ENCODE assay signal across 8 mouse cellular contexts in genomic region chr12:45074611-45075342, GRCm38 (mm10). TPM values are rescaled to one million over a fixed set of nuclear protein-coding genes. Genes with fewer than 3 reads are reported as not detected.
DNase-seq lines count a peak whose midpoint lies in the region; ATAC-seq and TF ChIP-seq lines count a peak whose summit lies in the region.

Gene Stxbp6 (minus strand): TSS chr12:45074709.

- H3K27ac ChIP-seq in forebrain, embryonic 11.5 days (ENCODE audit: low read depth, low read length) = peak within 1 kb of the TSS; percentile 68
- H3K27ac ChIP-seq in lung, embryonic 14.5 days (ENCODE audit: low read depth) = peak within 1 kb of the TSS; percentile 76

- peak within 1 kb of the TSS; percentile 72 for H3K4me2 ChIP-seq in forebrain, embryonic 11.5 days (ENCODE audit: low read depth, low read length, severe bottlenecking)
- H3K4me2 ChIP-seq in lung, embryonic 14.5 days = peak within 1 kb of the TSS; percentile 98

- H3K9me3 ChIP-seq in forebrain, embryonic 11.5 days (ENCODE audit: control insufficient read depth, low read length) = no peaks in the 10 kb centered on the region
- no peaks in the 10 kb centered on the region for H3K9me3 ChIP-seq in lung, embryonic 14.5 days (ENCODE audit: low read depth, low read length)

- WGBS in forebrain, embryonic 11.5 days = 2% methylated on average over 20 of the region's 20 CpGs
- WGBS in lung, embryonic 14.5 days = 1% methylated on average over 20 of the region's 20 CpGs

- ATAC-seq in forebrain, embryonic 11.5 days (replicated peaks; ENCODE audit: low FRiP score) = peak; percentile 59
- peak; percentile 50 for ATAC-seq in lung, embryonic 14.5 days (ENCODE audit: insufficient read depth)

- intact Hi-C loops in heart, postnatal 14 days (cut with DNase I) = loop anchor here (2.0 to 5.0 kb wide), 4 partner anchors 62 to 226 kb away; no protein-coding TSS in a partner anchor

- no peaks in the 10 kb centered on the region for H3K36me3 ChIP-seq in forebrain, embryonic 11.5 days (ENCODE audit: control insufficient read depth, insufficient read depth, low read length)
- no peaks in the 10 kb centered on the region for H3K36me3 ChIP-seq in lung, embryonic 14.5 days (ENCODE audit: insufficient read depth)

- no peaks in the 10 kb centered on the region for H3K4me1 ChIP-seq in forebrain, embryonic 11.5 days (replicated peaks; ENCODE audit: control insufficient read depth, insufficient read depth, low read length)
- no peaks in the 10 kb centered on the region; the same call in 1 of the 2 replicates for H3K4me1 ChIP-seq in lung, embryonic 14.5 days (ENCODE audit: insufficient read depth)

- peak within 1 kb of the TSS; percentile 91 for H3K9ac ChIP-seq in forebrain, embryonic 11.5 days (ENCODE audit: low read length)
- H3K9ac ChIP-seq in lung, embryonic 14.5 days = peak within 1 kb of the TSS; percentile 77

- DNase-seq in thymus, postnatal 0 days (ENCODE audit: low spot score) = peak; percentile 12
- no peak for DNase-seq in thymus, postnatal 4 days
- peak; percentile 67 for DNase-seq in forebrain, embryonic 11.5 days (ENCODE audit: low spot score)
- DNase-seq in heart, postnatal 14 days = peak; percentile 78 to 80
- peak; percentile 30 to 61 for DNase-seq in layer of hippocampus, adult 18-20 months (ENCODE audit: low spot score in 2 of 2)
- peak; percentile 88 for DNase-seq in lung, embryonic 14.5 days
- peak; percentile 70 for DNase-seq in retina, postnatal 1 day
- no peak for DNase-seq in thymus, postnatal 25 days

- TF ChIP-seq CTCF in lung, embryonic 14.5 days (IDR thresholded peaks at IDR 0.05; ENCODE audit: low read depth) = no peak

- H3K27me3 ChIP-seq in forebrain, embryonic 11.5 days (ENCODE audit: control insufficient read depth, insufficient read depth, low read length) = 0 out of 2 replicates have a peak, but pooled peaks cover 2% of the 10 kb centered on the region
- H3K27me3 ChIP-seq in lung, embryonic 14.5 days (ENCODE audit: insufficient read depth, low read length) = no peaks in the 10 kb centered on the region

- peak within 1 kb of the TSS; percentile 67 for H3K4me3 ChIP-seq in forebrain, embryonic 11.5 days (ENCODE audit: low read depth, low read length)
- peak within 1 kb of the TSS; percentile 67 for H3K4me3 ChIP-seq in lung, embryonic 14.5 days (ENCODE audit: low read depth, low read length)

RNA-seq across cellular contexts. Expression of gene Stxbp6, which starts in this region (rescaled TPM):
- 7.9 and 14.6 TPM in 2 replicates for polyA plus RNA-seq in thymus, postnatal 0 days (2015; fragmentation: Nextera tagmentation; extraction: Ambion mirVana)
- polyA plus RNA-seq in forebrain, embryonic 11.5 days (2014; fragmentation: Nextera tagmentation; extraction: Ambion mirVana) = 16.9 and 18.3 TPM in 2 replicates
- total RNA-seq in heart, postnatal 14 days (2021) = 10 to 100 TPM; 15.8 to 16.5 TPM
- total RNA-seq in layer of hippocampus, adult 18-20 months (2021) = 10 to 100 TPM; 83.9 to 91.9 TPM
- 6.4 and 9.7 TPM in 2 replicates for polyA plus RNA-seq in lung, embryonic 14.5 days (2014; fragmentation: Nextera tagmentation; extraction: Ambion mirVana)

Comparison
In these comparisons a context has a peak if more than half of its experiments do, and no peak if none do; other contexts are left out.
1. RNA of gene Stxbp6 (total RNA-seq): 83.9 to 91.9 TPM in layer of hippocampus, adult 18-20 months; 15.8 to 16.5 TPM in heart, postnatal 14 days; every median in the first group is over 4 times any median in the second.
2. DNase-seq: peak in thymus, postnatal 0 days (single experiment), forebrain, embryonic 11.5 days (single experiment), heart, postnatal 14 days (2 of 2), layer of hippocampus, adult 18-20 months (2 of 2), lung, embryonic 14.5 days (single experiment) and retina, postnatal 1 day (single experiment); none in thymus, postnatal 4 days (single experiment) and thymus, postnatal 25 days (single experiment).